Mouse (Mus musculus): ENCODE results near the gene Cspg5. TPM values are rescaled to one million over a fixed set of nuclear protein-coding genes. Genes with fewer than 3 reads are reported as not detected.

The Cspg5 gene
- 0.61 and 0.70 TPM in 2 replicates for total RNA-seq (2017)

DNA sequence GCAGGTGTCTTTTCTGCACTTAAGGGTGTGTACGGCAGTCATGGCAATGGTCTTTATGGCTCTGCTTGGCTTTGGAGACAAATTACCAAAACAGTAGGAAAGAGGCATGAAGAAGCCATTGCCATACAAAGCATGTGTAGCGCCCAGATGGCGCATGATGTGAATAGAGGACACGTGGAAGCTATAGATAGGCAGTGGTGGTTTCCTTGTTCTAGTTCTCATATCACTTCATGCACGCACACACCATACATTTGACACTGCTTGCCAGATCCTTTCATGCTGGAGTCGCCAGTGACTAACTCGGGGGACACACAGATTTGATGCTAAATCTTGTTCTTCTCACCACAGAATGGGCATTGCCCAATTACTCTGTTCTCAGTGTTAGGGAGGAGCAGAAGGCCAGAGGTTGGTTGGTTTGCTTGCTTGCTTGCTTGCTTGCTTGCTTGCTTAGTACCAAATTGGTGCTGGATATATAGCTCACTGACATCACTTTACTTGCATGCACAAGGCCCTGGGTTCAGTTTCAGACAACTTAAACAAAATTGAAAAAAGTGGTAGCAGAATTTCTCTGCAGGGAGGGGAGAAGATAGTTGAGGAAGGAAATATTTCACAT is at the start of gene Cspg5:
TSS of gene Cspg5 (plus strand) at position 563 of the 613 bp plus-strand sequence.
- ATAC-seq (ENCODE audit: extremely low read depth, insufficient number of reproducible peaks, low FRiP score, poor library complexity, severe bottlenecking), result no peak

DNA sequence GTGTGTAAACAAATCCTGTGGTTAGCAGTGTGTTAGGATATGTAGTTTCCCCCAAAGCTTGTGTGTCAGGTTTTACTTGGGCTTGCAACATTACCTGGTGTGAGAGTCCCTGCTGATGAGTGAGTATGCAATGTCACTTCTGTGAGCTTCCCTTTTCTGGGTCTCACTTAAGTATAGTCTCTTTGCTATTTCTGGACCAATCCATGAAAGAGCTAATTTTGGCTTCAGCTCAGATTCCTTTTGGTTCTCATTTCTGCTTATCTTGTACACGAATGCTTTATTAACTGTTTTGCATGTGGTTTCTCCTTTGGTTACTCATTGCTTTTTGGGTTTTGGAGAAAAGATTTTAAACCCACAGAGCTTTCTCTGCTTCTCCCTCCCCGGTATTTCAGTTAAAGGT is 43.7 kb upstream of the Cspg5 start:
- no peak for ATAC-seq (ENCODE audit: extremely low read depth, insufficient number of reproducible peaks, low FRiP score, poor library complexity, severe bottlenecking)

DNA sequence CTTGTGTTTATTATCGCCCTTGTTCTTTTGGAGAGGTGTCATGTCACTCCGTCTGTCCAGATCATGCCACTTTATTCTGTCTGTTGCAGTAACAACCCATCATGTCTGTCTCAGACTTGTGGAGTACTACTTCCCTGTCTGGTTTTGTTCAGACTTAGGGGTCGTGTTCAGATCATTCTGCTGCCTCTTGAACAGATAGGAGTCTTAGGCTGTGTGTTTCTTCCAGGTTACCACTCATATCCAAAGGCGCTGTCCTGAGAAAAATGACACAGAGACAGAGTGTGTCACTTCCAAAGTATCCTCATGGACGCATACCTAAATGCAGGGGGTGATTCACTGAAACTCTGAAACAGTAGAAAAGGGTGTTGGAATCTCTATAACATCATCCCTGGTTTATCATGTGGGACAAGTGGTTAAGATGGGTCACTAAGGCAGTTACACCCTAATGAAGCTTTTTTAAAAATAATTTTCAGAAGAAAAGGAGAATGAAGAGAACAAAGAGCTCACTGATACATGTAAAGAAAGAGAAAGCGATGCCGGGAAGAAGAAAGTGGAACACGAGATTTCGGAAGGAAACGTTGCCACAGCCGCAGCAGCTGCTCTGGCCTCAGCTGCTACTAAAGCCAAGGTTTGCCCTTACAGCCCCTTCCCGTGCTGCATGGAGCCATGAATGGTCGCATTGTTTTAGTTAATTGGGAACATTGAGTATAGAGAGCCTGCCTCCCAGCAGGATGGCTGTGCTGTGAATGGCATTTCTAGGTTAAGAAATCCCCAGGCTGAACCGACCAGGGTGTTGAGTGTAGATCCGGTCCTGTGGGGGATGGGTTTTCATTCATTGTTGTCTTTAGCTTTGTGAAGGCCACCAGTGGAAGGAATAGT is 37.8 kb upstream of the Cspg5 start:
- ATAC-seq (ENCODE audit: extremely low read depth, insufficient number of reproducible peaks, low FRiP score, poor library complexity, severe bottlenecking), result no peak

GRCm38 (mm10) chr9:110206437-110206836 is 37.1 kb upstream of the Cspg5 start:
- no peak for ATAC-seq (ENCODE audit: extremely low read depth, insufficient number of reproducible peaks, low FRiP score, poor library complexity, severe bottlenecking)

- no peak for ATAC-seq (ENCODE audit: extremely low read depth, insufficient number of reproducible peaks, low FRiP score, poor library complexity, severe bottlenecking)
These were observed 35.3 kb upstream of the Cspg5 start for GRCm38 (mm10) chr9:110208265-110208664.

GRCm38 (mm10) chr9:110208967-110209366 is 34.6 kb upstream of the Cspg5 start:
- ATAC-seq (ENCODE audit: extremely low read depth, insufficient number of reproducible peaks, low FRiP score, poor library complexity, severe bottlenecking), result no peak

DNA sequence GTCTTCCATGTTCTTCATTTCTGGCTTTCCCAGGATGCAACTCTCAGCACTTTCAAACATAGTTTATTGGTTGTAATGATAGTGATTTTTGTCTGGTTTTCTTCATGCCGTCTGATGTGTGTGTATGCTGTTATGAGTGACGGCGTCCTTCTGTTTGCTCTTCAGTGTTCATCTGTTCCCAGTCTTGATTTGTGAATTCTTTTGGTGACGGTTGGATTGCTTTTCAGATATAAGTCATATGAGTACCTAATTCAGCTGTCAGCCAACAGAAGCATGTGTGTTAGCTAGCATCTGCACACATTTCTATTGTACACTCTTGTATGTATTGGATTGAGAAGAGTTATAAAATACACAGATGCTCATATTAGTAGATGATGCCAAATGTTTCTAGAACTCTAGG is 19.3 kb upstream of the Cspg5 start:
- ATAC-seq (ENCODE audit: extremely low read depth, insufficient number of reproducible peaks, low FRiP score, poor library complexity, severe bottlenecking), result no peak

- no peak for ATAC-seq (ENCODE audit: extremely low read depth, insufficient number of reproducible peaks, low FRiP score, poor library complexity, severe bottlenecking)
These were observed 17.4 kb upstream of the Cspg5 start for GRCm38 (mm10) chr9:110226191-110226590.

DNA sequence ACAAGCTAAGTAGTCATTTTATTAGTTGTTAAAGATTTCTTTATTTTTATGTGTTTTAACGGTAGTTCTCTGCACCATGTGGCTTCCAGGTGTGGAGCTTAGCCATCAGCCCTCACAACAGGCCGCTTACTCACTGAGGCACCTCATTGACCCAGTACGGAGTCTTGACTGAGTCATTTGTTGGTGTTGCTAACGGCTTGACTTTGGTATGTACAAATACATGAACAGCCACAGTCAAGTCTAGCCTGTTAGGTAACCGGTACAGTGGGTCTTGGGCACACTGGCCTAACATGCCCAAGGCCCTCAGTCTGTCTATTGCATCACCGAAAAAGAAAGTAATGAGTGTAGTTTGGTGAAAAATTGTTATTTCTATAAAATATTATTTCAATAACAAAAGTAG is 14.9 kb upstream of the Cspg5 start:
- ATAC-seq (ENCODE audit: extremely low read depth, insufficient number of reproducible peaks, low FRiP score, poor library complexity, severe bottlenecking), result no peak

DNA sequence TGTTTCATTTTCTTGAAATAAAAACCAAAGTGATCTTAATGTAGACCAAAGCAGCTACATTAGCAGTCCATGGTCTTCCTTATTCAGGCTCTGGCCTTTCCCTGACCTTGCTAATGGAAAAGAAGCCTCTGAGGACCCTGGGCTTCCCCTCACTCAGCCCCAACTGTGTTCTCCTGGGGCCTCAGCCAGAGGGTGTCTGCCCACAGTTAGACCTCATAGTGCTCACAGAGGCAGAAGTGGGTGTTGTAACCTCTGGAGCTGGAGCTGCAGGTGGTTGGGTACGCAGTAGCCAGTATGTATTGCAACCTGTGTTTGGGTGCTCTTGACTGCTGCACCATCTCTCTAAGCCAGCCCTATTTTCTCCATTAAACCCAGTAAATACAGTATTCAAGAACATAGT is 14.5 kb upstream of the Cspg5 start:
- ATAC-seq (ENCODE audit: extremely low read depth, insufficient number of reproducible peaks, low FRiP score, poor library complexity, severe bottlenecking), result no peak

DNA sequence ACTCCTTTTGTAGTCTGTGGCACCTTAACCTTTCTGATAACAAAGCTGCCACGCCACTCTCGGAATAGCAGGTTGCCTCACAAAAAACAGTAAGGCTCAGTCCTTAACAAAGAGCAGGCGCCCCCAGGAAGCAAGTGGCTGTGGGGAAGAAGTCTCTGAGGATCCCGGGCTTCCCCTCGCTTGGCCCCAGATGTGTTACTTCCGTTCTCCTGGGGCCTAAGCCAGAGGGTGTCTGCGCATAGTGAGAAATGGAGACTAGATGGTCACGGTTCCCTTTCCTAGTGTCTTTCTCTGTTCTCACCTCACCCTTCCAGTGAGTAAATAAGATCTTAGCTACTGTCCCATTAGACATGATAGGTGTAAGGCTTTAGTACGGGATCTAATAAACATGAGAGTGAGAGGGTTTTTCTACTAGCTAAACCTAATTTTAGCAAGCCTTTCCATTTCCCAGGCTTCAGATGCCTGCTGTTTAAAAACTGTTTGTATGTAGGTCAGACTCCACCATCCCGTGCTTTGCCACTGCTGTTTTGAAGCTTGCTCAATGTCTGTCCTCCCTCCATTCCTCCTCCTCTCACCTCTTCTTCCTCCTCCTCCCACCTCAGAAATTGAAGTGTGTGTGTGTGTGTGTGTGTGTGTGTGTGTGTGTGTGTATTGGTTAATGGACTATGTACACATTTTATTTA is 13.9 kb upstream of the Cspg5 start:
- no peak for ATAC-seq (ENCODE audit: extremely low read depth, insufficient number of reproducible peaks, low FRiP score, poor library complexity, severe bottlenecking)

DNA sequence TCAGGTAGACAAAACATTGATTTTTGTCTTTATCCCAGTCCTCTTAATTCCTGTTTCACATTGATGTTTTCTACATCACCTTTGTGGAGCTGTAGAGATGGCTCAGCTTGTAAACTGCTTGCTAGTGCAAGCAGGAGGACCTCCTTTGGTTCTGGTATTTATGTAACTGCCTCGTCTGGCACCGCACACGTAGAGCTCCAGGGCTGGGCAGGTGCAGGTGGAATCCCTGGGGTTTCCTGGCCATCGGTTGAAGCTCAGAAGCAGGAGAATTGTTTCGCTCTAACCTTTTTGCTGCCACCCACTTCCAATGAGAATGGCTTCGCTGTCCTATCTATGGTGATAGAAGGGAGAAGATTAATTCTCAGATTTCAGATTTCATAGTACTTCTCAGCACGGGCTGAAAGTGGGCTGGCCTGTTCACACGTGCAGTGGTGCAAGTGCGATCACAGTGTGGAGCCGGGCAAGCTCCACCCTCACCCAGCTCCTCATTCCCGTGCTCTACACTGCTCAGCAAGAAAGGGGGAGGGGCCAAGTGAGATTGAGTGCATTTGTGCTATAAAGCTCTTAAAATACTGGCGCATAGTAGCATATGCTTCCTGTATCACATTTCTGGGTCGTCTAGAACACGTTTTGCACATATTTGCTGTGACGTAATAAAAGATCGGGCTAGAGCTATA is 13.1 kb upstream of the Cspg5 start:
- ATAC-seq (ENCODE audit: extremely low read depth, insufficient number of reproducible peaks, low FRiP score, poor library complexity, severe bottlenecking), result no peak

GRCm38 (mm10) chr9:110234962-110235361 is 8.6 kb upstream of the Cspg5 start:
- ATAC-seq (ENCODE audit: extremely low read depth, insufficient number of reproducible peaks, low FRiP score, poor library complexity, severe bottlenecking), result no peak

DNA sequence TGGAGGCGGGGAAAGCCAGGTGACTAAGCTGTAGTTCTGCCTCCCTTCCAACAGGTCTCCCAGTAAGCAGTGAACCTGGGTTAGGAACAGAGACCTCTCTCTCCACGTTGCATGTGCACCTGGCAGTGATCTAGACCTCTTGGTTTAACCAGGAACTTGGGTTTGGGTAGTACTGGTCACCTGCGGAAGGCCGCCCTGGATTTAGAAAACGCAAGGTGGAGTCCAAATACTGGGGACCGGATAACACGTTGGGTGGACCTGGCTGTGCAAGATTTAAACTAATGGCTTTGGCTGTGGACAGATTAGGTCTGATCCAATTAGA is 945 bp downstream of the Cspg5 start:
- ATAC-seq (ENCODE audit: extremely low read depth, insufficient number of reproducible peaks, low FRiP score, poor library complexity, severe bottlenecking), result no peak

- ATAC-seq (ENCODE audit: extremely low read depth, insufficient number of reproducible peaks, low FRiP score, poor library complexity, severe bottlenecking), result no peak
These were observed 1.5 kb downstream of the Cspg5 start for GRCm38 (mm10) chr9:110244889-110245589.

GRCm38 (mm10) chr9:110245590-110246320 is 2.2 kb downstream of the Cspg5 start:
- ATAC-seq (ENCODE audit: extremely low read depth, insufficient number of reproducible peaks, low FRiP score, poor library complexity, severe bottlenecking), result no peak

- no peak; the same call in 1 of the 2 replicates for ATAC-seq (ENCODE audit: extremely low read depth, insufficient number of reproducible peaks, low FRiP score, poor library complexity, severe bottlenecking)
These were observed 2.7 kb downstream of the Cspg5 start for GRCm38 (mm10) chr9:110246321-110246640.

GRCm38 (mm10) chr9:110247049-110247448 is 3.5 kb downstream of the Cspg5 start:
- ATAC-seq (ENCODE audit: extremely low read depth, insufficient number of reproducible peaks, low FRiP score, poor library complexity, severe bottlenecking), result no peak

All from neutrophil, adult 5-6 weeks (primary cell).